Mouse (Mus musculus) heart, adult 8-10 months (tissue): ENCODE results near the gene Gm29094. TPM values are rescaled to one million over a fixed set of nuclear protein-coding genes. Genes with fewer than 3 reads are reported as not detected.
"Not testable (repeated sequence)": the region's sequence is repeated elsewhere in the genome, so short reads cannot be mapped to it uniquely, and the experiment has no call there.

ENCODE experiments used
- DNase-seq: peaks from one replicate; pipeline ENCODE4 v3.0.0; 2022; ENCODE audit warnings: low spot score
- total RNA-seq, 4 experiments: library from RNA; stranded (reverse); gene quantifications; 2 replicates each; pipeline ENCODE4 v1.2.4; 2022

Gene Gm29094
- total RNA-seq, 4 experiments from 2014 or later = 0.44 to 2.5 TPM; not detected in 2

- not testable (repeated sequence) for DNase-seq
Observed at GRCm38 (mm10) chr9:89240516-89241019, 41.4 kb downstream of the Gm29094 start.

- DNase-seq = no peak
Observed at GRCm38 (mm10) chr9:89253400-89253799, 54.2 kb downstream of the Gm29094 start.

GRCm38 (mm10) chr9:89256556-89257335 is 57.6 kb downstream of the Gm29094 start:
- no peak for DNase-seq

- no peak for DNase-seq
Observed at GRCm38 (mm10) chr9:89263968-89264367, 64.8 kb downstream of the Gm29094 start.

- DNase-seq = no peak
Observed at GRCm38 (mm10) chr9:89264571-89264970, 65.4 kb downstream of the Gm29094 start.

Other genes with a start within 250 kb of the Gm29094 start
- gene Bcl2a1a, start 242.5 kb upstream of the Gm29094 start, total RNA-seq = 1 to 10 TPM in 1 of 4 experiments, under 1 TPM in 1, not detected in 2; 0.44 to 1.2 TPM
- under 1 TPM in 2 of 4 experiments, not detected in 2; 0.16 to 0.20 TPM for gene Trim43b, start 106.5 kb upstream of the Gm29094 start, total RNA-seq
- 1 to 10 TPM in 1 of 4 experiments, under 1 TPM in 1, not detected in 2; 0.52 to 2.9 TPM for gene Bcl2a1b, start 170 bp upstream of the Gm29094 start, total RNA-seq
- gene Mthfs, start 11.3 kb downstream of the Gm29094 start, total RNA-seq = 10 to 100 TPM; 14.6 to 25.6 (median 19.5) TPM